Mouse (Mus musculus): ENCODE results near the gene Ttc39b.
"Not testable (repeated sequence)": the region's sequence is repeated elsewhere in the genome, so short reads cannot be mapped to it uniquely, and the experiment has no call there.

Ttc39b gene

DNA sequence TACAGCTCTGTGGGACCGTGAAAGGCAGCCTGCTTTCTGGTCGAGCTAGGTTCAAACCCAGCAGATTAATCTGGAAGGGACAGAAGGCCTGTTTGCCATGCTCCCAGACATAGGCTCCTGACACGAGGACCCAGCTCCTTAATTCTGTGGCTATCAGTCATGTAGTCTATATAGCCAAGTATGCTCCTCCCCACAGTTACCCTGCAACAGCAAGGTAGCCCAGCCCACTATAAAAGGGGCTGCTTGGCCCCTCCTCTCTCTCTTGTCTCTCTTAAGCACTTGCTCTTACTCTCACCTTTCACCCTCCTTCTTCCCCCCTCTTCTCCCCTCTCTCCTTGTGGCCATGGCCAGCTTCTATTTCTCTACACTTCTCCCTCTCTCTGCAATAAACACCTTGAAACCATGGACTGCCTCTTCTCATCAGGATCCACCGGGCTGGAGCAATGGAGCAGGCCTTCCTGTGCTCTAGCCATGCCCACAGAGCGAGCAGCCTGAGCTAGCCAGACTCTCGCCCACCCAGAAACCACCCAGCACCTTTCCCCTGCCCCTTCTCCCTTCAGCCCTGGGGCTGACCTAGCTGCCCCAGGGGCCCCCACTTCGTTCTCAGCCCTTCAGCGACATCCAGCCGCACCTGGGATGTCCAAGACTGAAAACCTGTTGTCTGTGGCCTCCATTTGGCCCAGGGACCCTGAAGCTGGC is 51.0 kb downstream of the Ttc39b start:
- DNase-seq = no peak

DNA sequence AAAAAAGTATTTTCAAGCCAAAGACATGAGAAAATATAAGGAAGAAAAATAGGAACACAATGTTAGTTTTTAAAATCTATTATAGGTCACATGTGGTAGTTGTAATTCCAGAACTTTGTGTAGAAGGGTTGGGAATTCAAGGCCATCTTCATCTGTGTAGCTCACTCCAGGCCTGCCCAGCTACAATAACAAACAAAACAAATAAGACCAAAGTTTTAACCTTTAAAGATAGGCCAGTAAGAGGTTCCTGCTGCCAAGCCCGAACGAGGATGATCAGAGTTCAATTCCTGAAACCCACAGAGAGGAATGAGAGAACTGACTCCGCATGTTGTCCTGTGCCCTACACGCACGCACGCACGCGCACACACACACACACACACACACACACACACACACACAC is 53.6 kb downstream of the Ttc39b start:
- DNase-seq = no peak

DNA sequence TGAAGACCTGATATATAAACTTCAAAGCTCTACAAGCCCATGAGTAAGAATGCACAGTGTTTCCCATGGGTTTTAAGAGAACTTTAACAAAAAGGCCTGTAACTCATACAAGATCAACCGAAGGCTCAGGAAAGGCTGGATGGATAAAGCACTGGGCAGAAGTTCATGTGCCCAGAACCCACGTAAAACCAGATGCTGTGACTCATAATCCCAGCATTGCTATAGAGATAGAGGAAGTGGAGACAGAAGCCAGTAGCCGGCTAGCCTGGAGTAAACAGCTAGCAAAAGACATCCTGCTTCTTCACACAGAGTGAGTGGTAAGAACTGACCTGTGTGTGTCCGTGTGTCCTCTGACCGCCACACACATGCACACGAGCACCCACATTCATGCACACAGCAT is 54.4 kb downstream of the Ttc39b start:
- no peak for DNase-seq

- DNase-seq = no peak
Observed at GRCm38 (mm10) chr4:83265926-83266692, 57.9 kb downstream of the Ttc39b start.

GRCm38 (mm10) chr4:83264832-83265231 is 59.2 kb downstream of the Ttc39b start:
- DNase-seq = no peak

- no peak for DNase-seq
Observed at GRCm38 (mm10) chr4:83261998-83262397, 62.1 kb downstream of the Ttc39b start.

DNA sequence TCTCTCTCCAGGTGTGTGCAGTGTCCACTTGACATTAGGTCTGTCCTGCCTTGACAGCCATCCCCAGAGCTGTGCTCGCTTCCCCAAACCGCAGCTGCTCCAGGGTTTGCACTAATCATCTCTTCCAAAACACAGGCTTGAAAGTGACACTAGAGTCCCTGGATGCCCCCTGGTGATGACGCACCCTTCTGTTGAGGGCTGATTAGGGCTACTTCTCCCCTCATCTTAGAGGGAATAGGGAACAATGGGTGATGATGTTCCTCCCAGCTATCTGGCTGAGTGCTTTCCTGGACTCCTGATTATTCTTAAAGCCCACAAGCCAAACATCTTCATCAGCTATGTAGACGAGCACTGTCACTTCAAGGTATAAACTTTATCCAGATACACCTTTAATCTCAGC is 64.4 kb downstream of the Ttc39b start:
- no peak for DNase-seq

DNA sequence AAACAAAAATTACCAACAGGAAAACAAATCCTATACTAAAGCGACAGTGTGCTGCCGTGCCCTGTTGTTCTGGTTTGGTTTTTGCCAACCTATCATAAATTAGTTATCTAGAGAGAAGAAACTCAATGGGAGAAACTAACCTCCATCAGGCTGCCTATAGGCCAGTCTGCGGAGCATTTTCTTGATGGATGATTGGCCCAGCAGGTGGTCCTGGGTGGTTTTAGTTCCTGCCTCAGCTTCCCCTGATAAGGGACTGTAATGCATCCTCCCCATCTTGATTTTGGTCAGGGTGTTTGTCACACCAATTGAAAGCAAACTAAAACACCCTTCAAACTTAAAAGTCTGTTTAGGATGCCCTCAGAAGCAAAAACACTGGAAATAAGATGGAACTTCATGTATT is 65.8 kb downstream of the Ttc39b start:
- no peak for DNase-seq

GRCm38 (mm10) chr4:83257279-83258260 is 66.5 kb downstream of the Ttc39b start:
- no peak for DNase-seq

GRCm38 (mm10) chr4:83256779-83257178 is 67.3 kb downstream of the Ttc39b start:
- DNase-seq = no peak

GRCm38 (mm10) chr4:83254941-83255340 is 69.1 kb downstream of the Ttc39b start:
- DNase-seq = no peak

DNA sequence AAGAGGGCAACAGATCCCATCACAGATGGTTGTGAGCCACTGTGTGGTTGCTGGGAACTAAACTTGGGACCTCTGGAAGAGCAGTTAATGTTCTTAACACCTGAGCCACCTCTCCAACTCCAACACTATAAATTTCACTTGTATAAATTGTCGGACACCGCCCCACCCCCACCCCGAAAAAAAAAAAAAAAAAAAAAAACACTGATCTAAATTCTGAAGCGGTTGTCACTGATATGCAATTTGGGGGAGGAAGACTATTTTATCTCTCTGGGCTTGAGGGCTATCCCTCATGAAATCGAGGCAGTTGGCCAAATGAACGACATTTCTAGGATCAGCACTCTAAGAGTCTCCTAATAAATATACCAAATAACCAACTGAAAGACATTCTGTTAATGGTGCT is 70.4 kb downstream of the Ttc39b start:
- DNase-seq = no peak

- DNase-seq = no peak
Observed at GRCm38 (mm10) chr4:83243706-83244105, 80.3 kb downstream of the Ttc39b start.

- no peak for DNase-seq
Observed at GRCm38 (mm10) chr4:83241630-83242029, 82.4 kb downstream of the Ttc39b start.

GRCm38 (mm10) chr4:83237656-83238055 is 86.4 kb downstream of the Ttc39b start:
- no peak for DNase-seq

DNA sequence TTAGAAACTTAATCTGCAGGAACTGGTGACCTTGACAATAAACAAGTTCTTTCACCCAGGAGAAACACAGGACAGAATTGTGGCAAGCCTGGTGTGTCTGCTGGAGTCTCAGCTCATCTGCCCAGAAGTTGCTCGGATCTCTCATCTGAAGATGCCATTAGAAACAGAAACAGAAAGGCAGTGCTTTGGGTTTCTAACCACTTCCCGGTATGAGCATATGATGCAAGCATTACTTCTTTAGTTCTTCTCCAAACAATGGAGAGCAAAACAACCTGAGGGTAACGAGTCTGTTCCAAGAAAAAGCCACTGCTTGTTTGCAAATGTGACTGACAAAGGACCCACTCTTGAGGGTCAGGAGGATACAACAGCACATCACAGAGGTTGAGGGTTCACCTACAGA is 88.8 kb downstream of the Ttc39b start:
- DNase-seq = not testable (repeated sequence)

GRCm38 (mm10) chr4:83234739-83235138 is 89.3 kb downstream of the Ttc39b start:
- peak; percentile 54 for DNase-seq

DNA sequence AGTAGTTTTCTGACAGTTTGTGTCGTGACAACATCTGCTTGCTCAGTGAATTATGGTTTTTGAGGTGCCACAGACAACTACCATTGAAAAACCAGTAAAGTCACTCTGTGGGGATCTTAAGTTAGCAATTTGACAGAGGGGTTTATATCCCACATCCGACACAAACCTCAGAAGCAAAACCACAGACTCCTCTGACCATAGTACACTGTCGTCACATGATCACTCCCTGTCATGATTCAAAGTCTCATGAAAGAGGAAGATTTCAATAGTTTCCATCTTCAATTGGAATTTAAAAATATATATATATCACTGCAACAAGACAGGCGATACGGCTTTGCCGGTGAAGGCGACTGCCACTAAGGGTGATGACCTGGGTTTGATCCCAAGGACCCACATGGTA is 89.9 kb downstream of the Ttc39b start:
- no peak for DNase-seq

DNA sequence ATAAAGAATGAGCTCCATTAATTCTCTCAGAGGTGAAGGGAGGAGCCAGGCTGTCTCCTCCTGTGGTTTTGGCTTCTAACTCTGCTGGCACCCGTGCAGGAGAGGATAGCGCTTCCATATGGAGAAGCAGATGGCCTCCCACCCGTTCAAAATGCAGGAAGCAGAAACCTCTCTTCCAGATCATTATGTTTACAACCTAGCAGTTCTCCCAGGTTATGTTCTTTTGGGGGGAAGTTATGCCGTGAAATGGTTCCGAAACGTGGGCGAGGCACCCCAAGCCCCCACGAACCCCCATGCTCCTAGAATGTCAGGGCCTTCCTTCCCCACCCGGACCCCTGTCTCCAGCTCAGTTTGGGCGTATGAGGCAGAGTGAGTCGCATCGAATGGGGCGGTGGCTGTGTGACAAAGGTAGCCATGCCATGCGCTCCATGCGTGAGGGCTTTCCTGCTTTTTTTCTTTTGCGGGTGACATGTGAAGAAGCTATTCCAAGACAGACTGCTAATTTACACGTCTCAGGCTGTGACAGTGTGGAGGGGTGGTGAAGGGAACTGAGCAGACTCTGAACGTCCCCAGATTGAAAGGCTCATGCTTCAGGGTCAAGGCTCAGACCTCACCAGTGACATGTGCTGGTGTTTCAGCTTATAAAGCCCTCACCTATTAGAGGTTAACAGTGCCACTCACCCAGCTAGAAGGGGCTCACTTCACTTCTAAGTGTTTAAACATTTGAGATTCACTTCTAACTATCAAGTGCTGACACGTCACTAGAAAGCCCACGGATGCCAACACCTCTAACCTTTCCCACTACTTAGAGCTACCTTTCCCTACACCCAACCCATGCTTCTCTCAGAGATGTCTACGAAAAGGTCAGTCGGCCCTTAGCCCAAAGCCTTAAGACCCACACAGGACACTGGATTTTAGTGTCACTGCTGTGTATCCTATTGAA is 90.6 kb downstream of the Ttc39b start:
- DNase-seq = peak; percentile 98

DNA sequence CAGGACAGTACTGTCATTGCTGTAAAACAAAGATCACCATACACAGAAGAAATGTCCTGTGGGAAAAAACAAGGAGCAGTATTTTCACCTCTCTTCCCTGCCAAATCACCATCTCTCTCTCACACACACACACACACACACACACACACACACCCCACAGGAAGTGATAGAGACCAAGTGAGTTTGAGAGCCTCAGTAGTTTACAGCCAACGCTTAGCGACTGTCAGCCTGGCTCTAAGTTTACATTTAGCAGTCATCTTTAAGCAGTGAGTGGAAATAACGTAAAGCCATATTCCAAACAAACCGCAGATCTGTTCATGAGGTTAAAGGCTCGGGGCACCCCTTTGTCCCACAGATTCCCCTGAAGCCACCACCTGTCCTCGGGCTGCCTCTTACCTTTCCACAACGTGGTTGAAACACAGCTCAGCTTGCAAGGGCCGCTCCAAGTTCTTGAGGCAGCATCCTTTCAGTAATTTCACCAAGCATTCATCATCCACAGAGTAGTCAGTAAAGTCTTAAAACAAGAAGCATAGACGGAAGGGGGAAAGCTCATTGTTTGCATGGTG is 91.7 kb downstream of the Ttc39b start:
- peak; percentile 62 for DNase-seq

GRCm38 (mm10) chr4:83228664-83229283 is 95.3 kb downstream of the Ttc39b start:
- no peak for DNase-seq
